Mouse (Mus musculus) ovary, adult 18-20 months (tissue): ENCODE measurements around the gene Zfp526.
A peak's percentile ranks its signal among the peaks of the same experiment; 100 is the strongest.
"Not testable (repeated sequence)": the region's sequence is repeated elsewhere in the genome, so short reads cannot be mapped to it uniquely, and the experiment has no call there.

ENCODE experiments used
- DNase-seq: peaks from one replicate; pipeline ENCODE4 v3.0.0; 2022; ENCODE audit warnings: low spot score, mixed read lengths

The Zfp526 gene

GRCm38 (mm10) chr7:25240631-25241030, 19.4 kb downstream of the Zfp526 start:
- no peak for DNase-seq

GRCm38 (mm10) chr7:25241062-25241461, 19.8 kb downstream of the Zfp526 start:
- peak; percentile 60 for DNase-seq

GRCm38 (mm10) chr7:25243361-25243760, 22.1 kb downstream of the Zfp526 start:
- no peak for DNase-seq

- DNase-seq = no peak
Observed at GRCm38 (mm10) chr7:25244562-25245369, 23.5 kb downstream of the Zfp526 start.

- no peak for DNase-seq
Observed at GRCm38 (mm10) chr7:25246079-25246758, 25.0 kb downstream of the Zfp526 start.

GRCm38 (mm10) chr7:25246759-25247137, 25.5 kb downstream of the Zfp526 start:
- no peak for DNase-seq

GRCm38 (mm10) chr7:25247498-25247897, 26.3 kb downstream of the Zfp526 start:
- DNase-seq = no peak

- DNase-seq = no peak
Observed at GRCm38 (mm10) chr7:25248018-25248647, 26.9 kb downstream of the Zfp526 start.

- DNase-seq = no peak
Observed at GRCm38 (mm10) chr7:25248846-25249313, 27.7 kb downstream of the Zfp526 start.

GRCm38 (mm10) chr7:25249314-25250140, 28.3 kb downstream of the Zfp526 start:
- peak; percentile 66 for DNase-seq

- DNase-seq = peak; percentile 91
Observed at GRCm38 (mm10) chr7:25250141-25250972, 29.1 kb downstream of the Zfp526 start, which contains the start of gene Erf. TSS of gene Erf (minus strand) at chr7:25250761.

GRCm38 (mm10) chr7:25251071-25251791, 30.0 kb downstream of the Zfp526 start:
- DNase-seq = no peak

GRCm38 (mm10) chr7:25251822-25252221, 30.6 kb downstream of the Zfp526 start:
- no peak for DNase-seq

GRCm38 (mm10) chr7:25261896-25262295, 40.7 kb downstream of the Zfp526 start:
- DNase-seq = no peak

GRCm38 (mm10) chr7:25263968-25264870, 43.0 kb downstream of the Zfp526 start:
- no peak for DNase-seq

- not testable (repeated sequence) for DNase-seq
Observed at GRCm38 (mm10) chr7:25265743-25266142, 44.5 kb downstream of the Zfp526 start.

- DNase-seq = no peak
Observed at GRCm38 (mm10) chr7:25266180-25266962, 45.1 kb downstream of the Zfp526 start.

- peak; percentile 98 for DNase-seq
Observed at GRCm38 (mm10) chr7:25267301-25267750, 46.1 kb downstream of the Zfp526 start, which contains the start of gene Cic. TSS of gene Cic (plus strand) at chr7:25267704.
